Mouse (Mus musculus) CH12.LX (cell line): ENCODE measurements around the gene Lrrc1. TPM values are rescaled to one million over a fixed set of nuclear protein-coding genes. Genes with fewer than 3 reads are reported as not detected.

ENCODE experiments used
- DNase-seq: peaks from one replicate; pipeline ENCODE4 v3.0.0-alpha.2; 2013; ENCODE audit errors: extremely low read depth
- H3K27ac ChIP-seq: 2 replicates; pipeline ENCODE4 v1.5.1; 2012; ENCODE audit warnings: low read depth, mild to moderate bottlenecking, control low read depth, moderate library complexity; ENCODE audit not compliant: insufficient read depth
- H3K27me3 ChIP-seq: replicated peaks from 2 replicates; pipeline ENCODE3; 2012; ENCODE audit warnings: inconsistent platforms
- H3K36me3 ChIP-seq, 2 experiments: replicated peaks in 1 of 2; 2 replicates each; pipeline versions ENCODE3 to v1.6.1; 2012; ENCODE audit warnings: inconsistent platforms in 1 of 2, low read length in 1 of 2, mild to moderate bottlenecking in 1 of 2, mixed read lengths in 1 of 2, moderate library complexity in 1 of 2; ENCODE audit not compliant: control insufficient read depth in 1 of 2, insufficient read depth in 1 of 2
- H3K4me1 ChIP-seq, 2 experiments: 2 replicates each; pipeline ENCODE4 v1.6.1; 2012; ENCODE audit warnings: inconsistent platforms in 1 of 2, moderate library complexity in 1 of 2; ENCODE audit not compliant: insufficient read depth in 2 of 2, control insufficient read depth in 1 of 2
- H3K4me2 ChIP-seq: 2 replicates; pipeline ENCODE4 v1.6.1; 2012; ENCODE audit warnings: low read depth, mild to moderate bottlenecking, control low read depth; ENCODE audit not compliant: poor library complexity, insufficient read depth, severe bottlenecking
- H3K4me3 ChIP-seq, 3 experiments: fragments of 150-350 bp in 1 of 3; sonication (generic) in 1 of 3; replicated peaks in 1 of 3; 2 replicates each; pipeline versions ENCODE3 to v1.5.1; 2011 to 2012; ENCODE audit warnings: low read depth in 2 of 3, low read length in 2 of 3, mild to moderate bottlenecking in 2 of 3, moderate library complexity in 2 of 3, control low read depth in 1 of 3, improper control_type of control experiment in 1 of 3, inconsistent platforms in 1 of 3, mixed read lengths in 1 of 3; ENCODE audit not compliant: poor library complexity in 1 of 3
- H3K79me2 ChIP-seq: replicated peaks from 2 replicates; pipeline ENCODE4 v1.6.1; 2012; ENCODE audit warnings: mild to moderate bottlenecking, moderate library complexity; ENCODE audit not compliant: control insufficient read depth, poor library complexity, insufficient read depth, severe bottlenecking; ENCODE audit errors: extremely low read depth
- H3K9ac ChIP-seq: 2 replicates; pipeline ENCODE4 v1.6.1; 2012; ENCODE audit warnings: low read depth, mild to moderate bottlenecking, control low read depth, moderate library complexity; ENCODE audit not compliant: insufficient read depth
- H3K9me3 ChIP-seq: replicated peaks from 2 replicates; pipeline ENCODE3; 2012; ENCODE audit warnings: low read length, inconsistent platforms, mixed read lengths
- BHLHE40 ChIP-seq: IDR thresholded peaks from 2 replicates; pipeline ENCODE4 v1.6.1; 2011; ENCODE audit warnings: mild to moderate bottlenecking, low read depth, low read length, improper control_type of control experiment
- ELF1 ChIP-seq: IDR thresholded peaks from 2 replicates; pipeline ENCODE4 v1.6.1; 2014; ENCODE audit warnings: low read depth, mild to moderate bottlenecking, inconsistent platforms, low read length, improper control_type of control experiment
- EP300 ChIP-seq: IDR thresholded peaks from 2 replicates; pipeline ENCODE4 v1.6.1; 2011; ENCODE audit warnings: low read length, improper control_type of control experiment
- ETS1 ChIP-seq: conservative IDR thresholded peaks from 2 replicates; pipeline ENCODE4 v1.6.1; 2012; ENCODE audit warnings: low read depth, mild to moderate bottlenecking, inconsistent platforms, low read length, improper control_type of control experiment, moderate library complexity
- IRF4 ChIP-seq: IDR thresholded peaks from 2 replicates; pipeline ENCODE4 v1.6.1; 2014; ENCODE audit warnings: low read depth, mild to moderate bottlenecking, inconsistent platforms, low read length, improper control_type of control experiment
- JUN ChIP-seq: IDR thresholded peaks from 2 replicates; pipeline ENCODE4 v1.6.1; 2011; ENCODE audit warnings: low read depth, mild to moderate bottlenecking, low read length, improper control_type of control experiment, moderate library complexity; ENCODE audit not compliant: insufficient read depth
- MEF2A ChIP-seq: IDR thresholded peaks from 2 replicates; pipeline ENCODE4 v1.6.1; 2014; ENCODE audit warnings: low read depth, mild to moderate bottlenecking, inconsistent platforms, low read length, improper control_type of control experiment, borderline replicate concordance
- MXI1 ChIP-seq: IDR thresholded peaks from 2 replicates; pipeline ENCODE4 v1.6.1; 2011; ENCODE audit warnings: mild to moderate bottlenecking, low read depth, low read length, improper control_type of control experiment
- RCOR1 ChIP-seq: conservative IDR thresholded peaks from 2 replicates; pipeline ENCODE4 v1.6.1; 2012; ENCODE audit warnings: low read depth, mild to moderate bottlenecking, inconsistent platforms, low read length, improper control_type of control experiment
- TCF12 ChIP-seq: IDR thresholded peaks from 2 replicates; pipeline ENCODE4 v1.6.1; 2014; ENCODE audit warnings: low read depth, mild to moderate bottlenecking, inconsistent platforms, low read length, improper control_type of control experiment
- ZKSCAN1 ChIP-seq: IDR thresholded peaks from 2 replicates; pipeline ENCODE4 v1.6.1; 2012; ENCODE audit warnings: low read depth, inconsistent platforms, low read length, improper control_type of control experiment, borderline replicate concordance
- ZNF384 ChIP-seq: IDR thresholded peaks from 2 replicates; pipeline ENCODE4 v1.6.1; 2012; ENCODE audit warnings: low read depth, low read length, improper control_type of control experiment, inconsistent platforms
- dilution Hi-C: fragments of 300-500 bp; cut with MboI; formaldehyde crosslinking; loops from 2 replicates; pipeline ENCODE4 v1.14.3; 2020; ENCODE audit warnings: low sequenced_read_pairs; ENCODE audit not compliant: extremely low pct_unique_long_range_greater_than_20kb, extremely low pct_ligation_motif_present
- in situ Hi-C: fragments of 300-500 bp; cut with MboI; formaldehyde crosslinking; loops from 3 replicates; pipeline ENCODE4 v1.14.3; 2019; ENCODE audit warnings: low sequenced_read_pairs, low pct_ligation_motif_present, low pct_unique_long_range_greater_than_20kb, mixed read lengths
- polyA plus RNA-seq: library from polyadenylated mRNA; unstranded; fragments of >175 nt; gene quantifications from 2 replicates; pipeline ENCODE4 v1.2.1, GENCODE M21; 2012; ENCODE audit warnings: low read depth; ENCODE audit not compliant: insufficient read length
- total RNA-seq, 2 experiments: library from RNA; depleted of rRNA; stranded (reverse); fragments of 300-350 nt in 1 of 2; fragments of >200 nt in 1 of 2; gene quantifications; 2 replicates each; pipeline ENCODE4 v1.2.3; 2012 to 2014

Lrrc1 gene
- total and polyA plus RNA-seq, 3 experiments: 15.4 to 15.8 (median 15.8) TPM

DNA sequence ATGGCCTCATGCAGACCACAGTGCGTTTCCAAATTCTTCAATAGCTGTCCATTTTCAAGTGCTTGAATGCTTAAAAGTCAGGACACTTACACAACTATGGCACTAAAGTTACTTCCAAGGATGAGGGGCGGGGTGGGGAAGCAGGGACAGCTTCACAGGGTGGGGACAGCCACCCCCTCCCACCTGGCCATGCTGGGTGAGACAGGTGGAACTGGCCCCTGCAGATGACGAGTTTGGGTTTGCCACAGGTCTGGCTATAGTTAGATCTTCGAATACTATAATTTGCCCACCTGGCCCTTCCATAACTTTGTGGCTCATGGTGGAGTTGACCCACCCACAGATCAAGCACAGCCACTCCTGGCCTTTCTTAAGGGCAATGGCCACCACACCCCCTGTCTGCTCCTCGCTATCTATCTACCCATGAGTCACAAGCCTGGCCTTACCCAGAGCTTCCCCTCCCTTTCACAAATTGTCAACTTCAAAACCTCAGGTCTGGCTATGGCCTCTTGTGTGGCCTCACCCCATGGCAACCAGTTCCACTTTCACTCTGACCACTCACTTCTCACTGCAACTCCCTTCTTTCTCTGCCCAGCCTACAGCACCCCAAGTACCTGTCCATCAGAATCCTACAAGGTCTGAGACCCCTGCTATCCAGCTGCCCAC is 16.2 kb downstream of the Lrrc1 start:
- dilution Hi-C loops: no loop called here
- Histone ChIP-seq H3K4me2 (peak overlapping the region; percentile 51), H3K79me2 (peaks cover 10% of the 10 kb centered on the region), H3K9ac (no peak overlapping the region), H3K4me1 (peaks cover 24 to 60% of the 10 kb centered on the region in 2 experiments), H3K27me3 (no peaks in the 10 kb centered on the region), H3K4me3 (no peak overlapping the region), H3K9me3 (no peaks in the 10 kb centered on the region), H3K36me3 (peaks cover 0 to 4% of the 10 kb centered on the region in 2 experiments), H3K27ac (no peak overlapping the region)
- TF ChIP-seq EP300 (peak; percentile 77), IRF4 (peak; percentile 94), JUN (no peak), MXI1 (peak; percentile 57; the same call in 1 of the 2 replicates), MEF2A (peak; percentile 51; the same call in 1 of the 2 replicates), TCF12 (peak; percentile 60), RCOR1 (no peak)
- in situ Hi-C loops: no loop called here
- DNase-seq: peak; percentile 64

GRCm38 (mm10) chr9:77527170-77527569 is 17.5 kb downstream of the Lrrc1 start:
- no peak overlapping the region for H3K4me3 ChIP-seq
- no peak overlapping the region for H3K9ac ChIP-seq
- peak overlapping the region; percentile 37; the same call in 1 of the 2 replicates for H3K27ac ChIP-seq
- no peaks in the 10 kb centered on the region for H3K27me3 ChIP-seq
- no peak overlapping the region; the same call in 1 of the 2 replicates for H3K4me2 ChIP-seq
- peaks cover 0 to 9% of the 10 kb centered on the region in 2 experiments for H3K36me3 ChIP-seq
- no peaks in the 10 kb centered on the region for H3K9me3 ChIP-seq
- H3K79me2 ChIP-seq: peaks cover 10% of the 10 kb centered on the region
- DNase-seq: peak; percentile 71
- in situ Hi-C loops (no loop called here), dilution Hi-C loops (no loop called here)
- peaks cover 30 to 67% of the 10 kb centered on the region in 2 experiments for H3K4me1 ChIP-seq
- TF ChIP-seq BHLHE40 (peak; percentile 46), ETS1 (peak; percentile 68), ZKSCAN1 (no peak), EP300 (peak; percentile 76; the same call in 1 of the 2 replicates), ZNF384 (no peak; the same call in 1 of the 2 replicates), IRF4 (peak; percentile 66; the same call in 1 of the 2 replicates), MEF2A (peak; percentile 59; the same call in 1 of the 2 replicates), ELF1 (peak; percentile 56; the same call in 1 of the 2 replicates)
